Mouse (Mus musculus) embryonic stem cell, embryonic (primary cell): ENCODE measurements around the gene Cebpb.
"Not testable (repeated sequence)": the region's sequence is repeated elsewhere in the genome, so short reads cannot be mapped to it uniquely, and the experiment has no call there.

ENCODE experiments used
- CTCF ChIA-PET, 4 experiments: fragments of 300-600 bp in 2 of 4; fragments of 350-600 bp in 2 of 4; sonication (Branson Sonifier 250); formaldehyde crosslinking; loops; one replicate each; lab custom pipeline; 2022; ENCODE audit warnings: inconsistent platforms in 2 of 4; lab: Charles Lee
- POLR2A ChIA-PET, 4 experiments: fragments of 300-600 bp in 2 of 4; fragments of 350-600 bp in 2 of 4; sonication (Branson Sonifier 250); formaldehyde crosslinking; loops; one replicate each; lab custom pipeline; 2022; ENCODE audit warnings: antibody characterized with exemption in 4 of 4, inconsistent platforms in 1 of 4; lab: Charles Lee

The Cebpb gene

GRCm38 (mm10) chr2:167688498-167689451, at the start of gene Cebpb:
Gene Cebpb, plus strand, starts transcription at chr2:167688915.
- POLR2A ChIA-PET = interaction anchor here (0.6 to 4.5 kb wide), 16 partner anchors 8 to 427 kb away, joined by 3 to 25 read pairs (median 4); partner anchors contain the start of gene Pard6b (in 1 of the 4)
- CTCF ChIA-PET = interaction anchor here (0.5 to 12.1 kb wide), 19 partner anchors 8 to 1183 kb away, joined by 3 to 385 read pairs (median 4); no protein-coding TSS in a partner anchor

DNA sequence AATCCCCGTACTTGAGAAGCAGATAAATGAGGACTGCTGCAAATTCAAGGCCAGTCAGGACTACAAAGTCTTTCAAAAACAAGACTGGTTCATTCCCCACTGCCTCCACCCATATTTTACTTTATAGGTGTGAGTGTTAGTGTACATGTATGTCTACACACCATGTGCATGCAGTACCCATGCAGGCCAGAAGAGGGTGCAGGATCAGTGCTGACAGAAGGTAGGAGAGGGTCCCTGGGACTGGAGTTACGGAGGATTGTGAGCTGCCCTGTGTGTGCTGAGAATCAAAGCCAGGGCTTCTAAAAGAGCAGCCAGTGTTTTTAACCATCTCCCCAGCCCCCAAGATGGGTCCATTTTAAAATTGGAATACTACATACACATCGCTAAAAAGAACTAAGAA, 48.4 kb upstream of the Cebpb start:
- ChIA-PET POLR2A (interaction anchor here in 2 of 4 experiments (1.5 to 1.9 kb wide), 2 partner anchors 11 to 13 kb away, joined by 3 to 5 read pairs; no protein-coding TSS in a partner anchor), CTCF (interaction anchor here (0.5 to 4.3 kb wide), 29 partner anchors 10 to 1587 kb away, joined by 3 to 33 read pairs (median 4); partner anchors contain the start of genes Gm20431 (in 2 of the 4) and Snai1 (in 1 of the 4))

DNA sequence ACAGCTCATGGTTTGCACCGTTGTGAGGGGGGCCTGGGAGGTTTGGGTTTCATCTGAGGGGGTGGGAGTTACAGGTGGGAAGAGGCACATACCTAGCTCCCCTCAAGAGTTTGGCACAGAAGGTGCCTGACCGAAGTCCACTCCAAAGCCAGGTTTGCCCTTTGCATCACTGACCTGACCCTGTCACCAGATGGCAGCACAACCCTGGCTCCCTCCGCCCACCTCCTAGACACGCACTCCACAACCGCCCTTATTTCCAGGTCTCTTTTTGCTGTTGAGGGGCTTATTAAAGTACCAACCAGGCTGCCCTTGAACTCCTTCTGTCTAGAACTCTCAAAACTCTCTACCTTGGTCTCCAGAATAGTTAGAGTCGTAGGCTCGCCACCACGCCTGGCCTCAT, 47.4 kb upstream of the Cebpb start:
- ChIA-PET CTCF (interaction anchor here (0.6 to 4.3 kb wide), 17 partner anchors 14 to 591 kb away, joined by 3 to 33 read pairs (median 4); partner anchors contain the start of gene Snai1 (in 1 of the 4)), POLR2A (interaction anchor here in 2 of 4 experiments (0.9 to 1.9 kb wide), 3 partner anchors 12 to 108 kb away, joined by 3 to 5 read pairs (median 3); no protein-coding TSS in a partner anchor)

DNA sequence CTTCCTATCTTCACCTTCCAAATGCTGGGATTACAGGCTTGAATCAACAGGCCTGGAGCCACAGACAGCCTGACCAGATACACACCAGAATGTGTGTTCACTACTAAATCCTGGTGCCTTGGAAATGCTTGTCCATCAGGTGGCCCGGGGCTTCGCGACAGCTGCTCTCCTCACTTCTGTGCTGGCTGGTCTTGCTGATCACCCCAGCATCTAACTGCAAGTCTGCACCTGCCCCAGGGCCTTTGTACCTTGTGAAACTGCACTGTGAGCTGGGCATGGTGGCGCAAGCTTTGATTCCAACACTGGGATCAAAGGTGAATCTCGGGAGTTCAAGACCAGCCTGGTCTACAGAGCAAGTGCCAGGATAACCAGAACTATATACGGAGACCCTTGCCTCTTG, 46.6 kb upstream of the Cebpb start:
- ChIA-PET POLR2A (interaction anchor here in 1 of 4 experiments (0.9 to 1.9 kb wide), 3 partner anchors 13 to 109 kb away, joined by 3 to 5 read pairs (median 3); no protein-coding TSS in a partner anchor), CTCF (interaction anchor here (0.5 to 4.3 kb wide), 9 partner anchors 13 to 570 kb away, joined by 3 to 33 read pairs (median 5); no protein-coding TSS in a partner anchor)

DNA sequence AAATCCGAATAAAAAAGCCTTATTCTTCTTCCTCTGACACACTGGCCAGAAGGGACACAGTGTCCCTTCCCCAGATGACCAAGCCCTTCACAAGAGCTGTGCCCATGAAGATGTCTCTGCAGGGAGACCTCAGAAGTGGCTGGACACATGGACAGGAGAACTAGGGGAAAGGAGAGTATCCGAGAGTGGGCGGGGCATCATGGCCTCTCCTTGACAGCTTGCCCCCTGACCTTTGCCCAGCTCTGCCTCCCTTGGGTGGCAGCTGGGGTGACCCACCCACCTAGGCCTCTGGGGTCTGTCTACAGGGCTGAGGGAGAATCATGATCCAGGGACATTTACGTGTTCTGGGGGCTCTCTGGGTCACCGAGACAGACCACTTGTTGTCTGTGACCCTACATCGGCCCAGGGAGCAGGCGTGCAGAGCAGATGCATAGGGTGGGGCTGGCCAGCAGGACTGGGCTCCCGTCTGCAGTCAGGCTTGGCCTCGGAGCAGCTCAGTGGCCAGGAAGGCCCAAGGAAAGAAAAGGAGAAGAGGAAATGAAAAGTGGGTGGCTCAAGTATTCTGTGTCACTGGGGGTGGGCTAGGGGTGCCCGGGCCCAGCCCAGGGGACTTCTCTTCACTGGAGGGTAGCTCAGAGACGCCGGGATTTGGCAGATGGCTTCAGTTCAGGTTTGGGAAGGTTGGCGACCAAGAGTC, 45.2 kb upstream of the Cebpb start:
- CTCF ChIA-PET = interaction anchor here in 2 of 4 experiments (0.6 to 1.7 kb wide), 5 partner anchors 36 to 344 kb away, joined by 3 to 6 read pairs (median 3); no protein-coding TSS in a partner anchor
- POLR2A ChIA-PET = not testable (repeated sequence)

GRCm38 (mm10) chr2:167646411-167646810, 42.3 kb upstream of the Cebpb start:
- CTCF ChIA-PET = interaction anchor here in 2 of 4 experiments (0.5 to 1.1 kb wide), 2 partner anchors 29 to 377 kb away, joined by 5 to 7 read pairs; no protein-coding TSS in a partner anchor
- POLR2A ChIA-PET = no interaction called here

DNA sequence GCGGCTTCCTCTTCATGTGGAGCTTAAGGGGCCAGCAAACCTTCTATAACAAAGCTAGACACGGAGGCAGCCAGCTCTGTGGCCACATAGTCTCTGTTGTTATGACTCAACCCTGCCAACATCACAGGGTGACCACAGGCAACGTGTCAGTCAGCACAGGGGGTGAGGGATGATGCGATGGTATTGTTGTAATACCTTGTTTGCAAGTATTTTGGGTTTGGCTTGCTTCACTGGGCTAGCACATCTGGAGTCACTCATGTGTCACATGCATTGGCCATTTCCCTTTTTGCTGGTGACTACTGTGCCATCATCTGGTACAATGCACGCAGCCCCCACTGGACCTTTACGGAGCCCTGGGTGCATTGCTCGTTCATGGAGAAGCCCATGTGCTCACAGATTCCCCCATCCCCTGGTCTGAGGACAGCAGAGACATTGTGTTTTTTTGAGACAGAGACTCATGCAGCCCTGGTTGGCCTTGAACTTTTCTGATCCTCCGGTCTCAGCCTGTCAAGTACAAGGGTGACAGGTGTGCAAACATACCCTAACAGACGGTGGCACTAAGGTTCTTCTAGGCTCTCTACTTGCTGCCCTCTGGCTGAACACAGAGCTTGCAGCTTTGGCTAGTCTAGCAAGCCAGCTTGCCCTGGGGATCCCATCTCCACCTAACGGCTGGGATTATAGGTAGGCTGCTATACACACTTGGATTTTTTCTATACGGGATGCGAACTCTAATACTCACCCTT, 39.3 kb upstream of the Cebpb start:
- POLR2A ChIA-PET = interaction anchor here in 1 of 4 experiments (4.2 kb wide), 1 partner anchor 12 kb away, joined by 19 read pairs; the partner anchor contains the start of gene Gm20431
- CTCF ChIA-PET = interaction anchor here in 2 of 4 experiments (0.8 to 1.3 kb wide), 3 partner anchors 9 to 30 kb away, joined by 3 read pairs; no protein-coding TSS in a partner anchor

- ChIA-PET POLR2A (interaction anchor here in 2 of 4 experiments (1.0 to 4.2 kb wide), 6 partner anchors 10 to 429 kb away, joined by 3 to 19 read pairs (median 3); partner anchors contain the start of gene Gm20431 (in 2 of the 2)), CTCF (interaction anchor here in 2 of 4 experiments (0.6 to 1.7 kb wide), 4 partner anchors 11 to 115 kb away, joined by 3 to 4 read pairs (median 3); partner anchors contain the start of gene Snai1 (in 1 of the 2))
These were observed 37.1 kb upstream of the Cebpb start for GRCm38 (mm10) chr2:167651622-167652021.

DNA sequence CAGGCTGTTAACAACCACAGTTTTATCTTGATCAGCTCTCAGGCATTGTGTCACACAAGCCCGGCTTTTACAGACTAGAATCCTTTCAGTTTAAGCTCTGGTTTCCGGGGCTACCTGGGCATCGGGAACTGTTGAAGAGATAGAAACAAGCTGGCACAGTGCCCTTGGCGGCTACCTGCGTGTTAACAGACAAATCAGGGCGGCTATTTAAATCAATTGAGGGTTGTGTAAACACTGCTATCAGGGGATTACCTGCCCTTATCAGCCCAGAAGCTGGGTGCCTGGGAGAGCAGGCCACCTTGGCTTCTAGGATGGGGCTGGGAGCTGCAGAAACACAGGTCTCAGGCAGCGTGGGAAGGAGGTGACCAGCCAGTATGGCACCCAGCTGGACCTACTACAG, 36.0 kb upstream of the Cebpb start:
- CTCF ChIA-PET = interaction anchor here in 2 of 4 experiments (0.9 to 1.7 kb wide), 2 partner anchors 12 to 115 kb away, joined by 3 to 4 read pairs; partner anchors contain the start of gene Snai1 (in 1 of the 2)
- POLR2A ChIA-PET = interaction anchor here in 1 of 4 experiments (4.2 kb wide), 1 partner anchor 9 kb away, joined by 19 read pairs; the partner anchor contains the start of gene Gm20431

- CTCF ChIA-PET = interaction anchor here in 3 of 4 experiments (0.6 to 1.6 kb wide), 5 partner anchors 12 to 363 kb away, joined by 3 read pairs; no protein-coding TSS in a partner anchor
- POLR2A ChIA-PET = interaction anchor here in 1 of 4 experiments (0.6 to 0.7 kb wide), 2 partner anchors 36 to 62 kb away, joined by 3 read pairs; no protein-coding TSS in a partner anchor
These were observed 33.7 kb upstream of the Cebpb start for GRCm38 (mm10) chr2:167654911-167655600.

- ChIA-PET CTCF (interaction anchor here (0.6 to 1.6 kb wide), 6 partner anchors 16 to 399 kb away, joined by 3 to 4 read pairs (median 3); no protein-coding TSS in a partner anchor), POLR2A (interaction anchor here in 3 of 4 experiments (0.5 to 0.9 kb wide), 4 partner anchors 24 to 817 kb away, joined by 3 to 4 read pairs (median 4); no protein-coding TSS in a partner anchor)
These were observed 31.9 kb upstream of the Cebpb start for GRCm38 (mm10) chr2:167656629-167657478.

DNA sequence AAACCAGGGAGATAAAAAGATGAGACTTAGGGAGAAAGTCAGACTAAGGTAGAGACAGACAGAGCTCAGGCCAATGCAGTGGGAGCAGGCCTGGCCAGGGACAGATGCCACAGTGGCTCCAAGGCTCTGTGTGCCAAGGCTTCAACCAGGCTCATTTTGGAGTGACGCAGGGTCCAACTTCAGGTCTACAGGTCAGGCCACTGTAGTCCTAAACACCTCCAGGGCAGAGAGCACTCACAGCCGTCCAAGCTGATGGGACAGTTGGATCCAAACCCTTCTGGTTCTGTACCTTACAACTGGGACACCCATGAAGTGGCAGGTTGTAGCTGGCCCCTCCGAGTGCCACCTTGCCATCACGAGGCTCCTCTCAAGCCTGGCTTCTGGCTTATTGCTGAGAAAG, 30.7 kb upstream of the Cebpb start:
- CTCF ChIA-PET = no interaction called here
- POLR2A ChIA-PET = no interaction called here

- POLR2A ChIA-PET = no interaction called here
- CTCF ChIA-PET = interaction anchor here in 1 of 4 experiments (0.5 kb wide), 1 partner anchor 17 kb away, joined by 3 read pairs; no protein-coding TSS in a partner anchor
These were observed 30.0 kb upstream of the Cebpb start for GRCm38 (mm10) chr2:167658712-167659111.

DNA sequence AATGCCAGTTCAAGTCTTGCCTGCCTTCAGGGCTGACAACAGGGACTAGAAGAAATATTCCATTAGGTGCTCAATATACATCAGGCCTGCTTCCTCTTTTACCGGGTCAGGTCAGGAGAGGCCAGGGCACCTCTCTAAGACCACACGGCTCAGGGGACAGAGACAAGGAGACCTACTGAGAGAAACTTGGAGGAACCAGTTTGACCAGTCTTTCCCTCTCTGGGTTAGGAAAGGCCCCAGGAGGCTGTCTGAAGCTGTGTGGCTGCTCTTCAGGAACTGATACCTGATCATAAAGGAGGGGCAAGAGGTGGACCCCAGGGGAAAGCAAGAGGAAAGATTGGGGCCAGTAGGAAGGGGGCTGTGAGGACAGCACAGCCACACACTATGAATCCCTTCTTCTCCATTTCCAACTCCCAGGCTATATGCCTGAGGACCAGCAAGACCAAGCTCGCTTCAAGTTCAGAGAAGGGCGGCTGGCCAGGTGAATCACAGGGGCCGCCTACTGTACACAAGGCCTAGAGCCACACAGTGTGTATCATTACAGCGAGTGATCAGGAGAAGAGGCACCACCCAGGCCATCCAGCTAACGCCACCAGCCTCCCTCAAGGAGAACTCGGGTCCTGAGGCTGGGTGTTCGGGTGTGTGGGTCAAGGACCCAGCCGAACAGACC, 29.4 kb upstream of the Cebpb start:
- CTCF ChIA-PET = interaction anchor here in 2 of 4 experiments (1.1 to 3.9 kb wide), 2 partner anchors 16 kb away, joined by 6 to 21 read pairs; no protein-coding TSS in a partner anchor
- POLR2A ChIA-PET = interaction anchor here in 1 of 4 experiments (0.9 to 1.6 kb wide), 2 partner anchors 11 to 183 kb away, joined by 3 read pairs; no protein-coding TSS in a partner anchor
